Mouse (Mus musculus) stomach, embryonic 16.5 days (tissue): ENCODE data around the gene Tmem37. TPM values are rescaled to one million over a fixed set of nuclear protein-coding genes. Genes with fewer than 3 reads are reported as not detected.
A peak's percentile ranks its signal among the peaks of the same experiment; 100 is the strongest.

Experiments
- ATAC-seq: fragments of 200-750 bp; cut with Nextera tagmentation; 2 replicates; pipeline ENCODE4 v1.8.0; 2017; ENCODE audit warnings: moderate number of reproducible peaks, moderate TSS enrichment; ENCODE audit not compliant: insufficient read depth, low FRiP score
- H3K27ac ChIP-seq: fragments of 300-500 bp; sonication (generic); 2 replicates; pipeline ENCODE4 v1.5.1; 2014; ENCODE audit warnings: low read length
- H3K27me3 ChIP-seq: fragments of 300-500 bp; sonication (generic); 2 replicates; pipeline ENCODE4 v1.6.1; 2014; ENCODE audit warnings: low read length, control low read depth, mixed read lengths; ENCODE audit not compliant: control insufficient read depth, insufficient read depth
- H3K36me3 ChIP-seq: fragments of 300-500 bp; sonication (generic); 2 replicates; pipeline ENCODE4 v1.6.1; 2014; ENCODE audit warnings: low read length; ENCODE audit not compliant: control insufficient read depth, insufficient read depth
- H3K4me1 ChIP-seq: fragments of 300-500 bp; sonication (generic); 2 replicates; pipeline ENCODE4 v1.6.1; 2014; ENCODE audit warnings: low read length, control low read depth, mixed read lengths; ENCODE audit not compliant: control insufficient read depth, insufficient read depth
- H3K4me2 ChIP-seq: fragments of 300-500 bp; sonication (generic); 2 replicates; pipeline ENCODE4 v1.6.1; 2014; ENCODE audit warnings: low read depth, low read length, mixed read lengths
- H3K4me3 ChIP-seq: fragments of 300-500 bp; sonication (generic); replicated peaks from 2 replicates; pipeline ENCODE4 v1.5.1; 2014; ENCODE audit warnings: mild to moderate bottlenecking, low read length
- H3K9ac ChIP-seq: fragments of 300-500 bp; sonication (generic); 2 replicates; pipeline ENCODE4 v1.6.1; 2014; ENCODE audit warnings: low read length
- H3K9me3 ChIP-seq: fragments of 300-500 bp; sonication (generic); replicated peaks from 2 replicates; pipeline ENCODE4 v1.6.1; 2016; ENCODE audit warnings: low read length, control low read depth; ENCODE audit not compliant: control insufficient read depth
- WGBS: fragments of 180-500 bp; shearing (Covaris S2); extraction: QIAGEN DNeasy Blood & Tissue Kit; methylation state at CpG from one replicate; pipeline ENCODE4 v1.1.7; 2014; 5-methylcytosine and 5-hydroxymethylcytosine counted together
- polyA plus RNA-seq: library from polyadenylated mRNA; unstranded; fragments of >200 nt; fragmentation: Nextera tagmentation; extraction: Ambion mirVana; gene quantifications from 2 replicates; pipeline ENCODE4 v1.2.1, GENCODE M21; 2015

Tmem37 gene
- polyA plus RNA-seq, 1 experiment from 2014 or later: 24.8 TPM

- WGBS: 69% methylated on average over 6 of the region's 6 CpGs
- Histone ChIP-seq H3K9ac (no peak overlapping the region), H3K27me3 (no peaks in the 10 kb centered on the region), H3K36me3 (no peaks in the 10 kb centered on the region), H3K4me2 (no peak overlapping the region), H3K27ac (no peak overlapping the region), H3K4me3 (no peak overlapping the region), H3K9me3 (no peaks in the 10 kb centered on the region), H3K4me1 (peaks cover 2% of the 10 kb centered on the region; the same call in 1 of the 2 replicates)
- ATAC-seq: no peak; the same call in 1 of the 2 replicates
These were observed 18.4 kb downstream of the Tmem37 start for GRCm38 (mm10) chr1:120055475-120055874.

- H3K27ac ChIP-seq: no peak overlapping the region
- peaks cover 2% of the 10 kb centered on the region; the same call in 1 of the 2 replicates for H3K4me1 ChIP-seq
- H3K36me3 ChIP-seq: no peaks in the 10 kb centered on the region
- no peaks in the 10 kb centered on the region for H3K27me3 ChIP-seq
- H3K4me3 ChIP-seq: no peak overlapping the region
- no peak overlapping the region for H3K9ac ChIP-seq
- WGBS: 66% methylated on average over 6 of the region's 6 CpGs
- no peaks in the 10 kb centered on the region for H3K9me3 ChIP-seq
- ATAC-seq: no peak
- no peak overlapping the region for H3K4me2 ChIP-seq
These were observed 18.9 kb downstream of the Tmem37 start for GRCm38 (mm10) chr1:120054997-120055396.

GRCm38 (mm10) chr1:120051070-120051469 lies 22.8 kb downstream of the Tmem37 start:
- WGBS: 59% methylated on average over 1 of the region's 1 CpGs
- Histone ChIP-seq H3K36me3 (no peaks in the 10 kb centered on the region), H3K4me1 (no peaks in the 10 kb centered on the region), H3K27ac (no peak overlapping the region), H3K4me2 (no peak overlapping the region), H3K4me3 (no peak overlapping the region), H3K9me3 (no peaks in the 10 kb centered on the region), H3K9ac (no peak overlapping the region), H3K27me3 (no peaks in the 10 kb centered on the region)
- ATAC-seq: no peak

GRCm38 (mm10) chr1:120047325-120047724 lies 26.5 kb downstream of the Tmem37 start:
- Histone ChIP-seq H3K9ac (no peak overlapping the region), H3K27ac (no peak overlapping the region), H3K9me3 (no peaks in the 10 kb centered on the region), H3K4me3 (no peak overlapping the region), H3K4me2 (no peak overlapping the region), H3K27me3 (no peaks in the 10 kb centered on the region), H3K36me3 (no peaks in the 10 kb centered on the region), H3K4me1 (no peaks in the 10 kb centered on the region)
- ATAC-seq: no peak

DNA sequence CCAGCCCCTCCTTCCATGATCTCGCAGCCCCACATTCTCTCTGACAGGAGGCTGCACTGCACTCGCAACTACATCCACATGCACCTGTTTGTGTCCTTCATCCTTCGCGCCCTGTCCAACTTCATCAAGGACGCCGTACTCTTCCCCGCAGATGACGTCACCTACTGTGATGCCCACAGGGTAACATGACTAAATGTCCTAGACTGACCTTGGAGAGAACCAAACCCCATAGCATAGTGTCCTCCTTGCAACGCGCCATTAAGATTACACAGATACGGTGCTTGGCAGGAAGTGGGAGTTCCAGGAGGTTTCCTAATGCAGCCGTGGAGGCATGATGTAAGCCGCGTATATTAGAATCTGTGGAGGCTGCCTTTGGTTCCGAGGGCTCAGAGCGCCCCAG lies 29.3 kb downstream of the Tmem37 start:
- Histone ChIP-seq H3K9ac (no peak overlapping the region), H3K27ac (no peak overlapping the region), H3K9me3 (no peaks in the 10 kb centered on the region), H3K4me2 (no peak overlapping the region), H3K4me1 (no peaks in the 10 kb centered on the region), H3K36me3 (no peaks in the 10 kb centered on the region), H3K27me3 (no peaks in the 10 kb centered on the region), H3K4me3 (no peak overlapping the region)
- 83% methylated on average over 16 of the region's 16 CpGs for WGBS
- peak; percentile 42; the same call in 1 of the 2 replicates for ATAC-seq

DNA sequence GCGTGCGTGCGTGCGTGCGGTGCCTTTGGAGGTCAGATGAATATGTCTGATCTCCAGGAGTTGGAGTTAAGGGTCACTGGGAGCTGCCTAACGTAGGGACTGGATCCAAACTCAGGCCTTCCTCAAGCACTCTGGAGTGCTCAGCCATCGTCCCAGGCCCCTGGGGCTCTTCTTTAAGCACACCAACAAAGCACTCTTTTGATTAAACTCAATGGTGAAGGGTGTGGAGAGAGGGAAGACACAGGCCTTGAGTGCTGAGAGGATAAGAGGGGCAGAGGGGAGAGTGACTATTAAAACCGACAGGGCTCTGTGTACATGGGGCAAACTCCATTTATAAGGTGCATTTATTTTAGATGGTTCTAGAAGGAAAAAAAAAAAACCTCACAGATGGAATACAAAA lies 31.5 kb downstream of the Tmem37 start:
- WGBS: 76% methylated on average over 8 of the region's 8 CpGs
- no peak overlapping the region for H3K9ac ChIP-seq
- no peak for ATAC-seq
- no peaks in the 10 kb centered on the region for H3K4me1 ChIP-seq
- H3K4me3 ChIP-seq: no peak overlapping the region
- no peaks in the 10 kb centered on the region for H3K36me3 ChIP-seq
- no peak overlapping the region for H3K27ac ChIP-seq
- H3K9me3 ChIP-seq: no peaks in the 10 kb centered on the region
- H3K27me3 ChIP-seq: no peaks in the 10 kb centered on the region
- H3K4me2 ChIP-seq: no peak overlapping the region

GRCm38 (mm10) chr1:120038594-120038993 lies 35.3 kb downstream of the Tmem37 start:
- no peak for ATAC-seq
- no peak overlapping the region for H3K9ac ChIP-seq
- H3K9me3 ChIP-seq: no peaks in the 10 kb centered on the region
- no peaks in the 10 kb centered on the region for H3K4me1 ChIP-seq
- WGBS: 75% methylated on average over 9 of the region's 9 CpGs
- no peak overlapping the region for H3K4me3 ChIP-seq
- H3K27ac ChIP-seq: no peak overlapping the region
- H3K4me2 ChIP-seq: no peak overlapping the region
- H3K36me3 ChIP-seq: no peaks in the 10 kb centered on the region
- H3K27me3 ChIP-seq: no peaks in the 10 kb centered on the region

DNA sequence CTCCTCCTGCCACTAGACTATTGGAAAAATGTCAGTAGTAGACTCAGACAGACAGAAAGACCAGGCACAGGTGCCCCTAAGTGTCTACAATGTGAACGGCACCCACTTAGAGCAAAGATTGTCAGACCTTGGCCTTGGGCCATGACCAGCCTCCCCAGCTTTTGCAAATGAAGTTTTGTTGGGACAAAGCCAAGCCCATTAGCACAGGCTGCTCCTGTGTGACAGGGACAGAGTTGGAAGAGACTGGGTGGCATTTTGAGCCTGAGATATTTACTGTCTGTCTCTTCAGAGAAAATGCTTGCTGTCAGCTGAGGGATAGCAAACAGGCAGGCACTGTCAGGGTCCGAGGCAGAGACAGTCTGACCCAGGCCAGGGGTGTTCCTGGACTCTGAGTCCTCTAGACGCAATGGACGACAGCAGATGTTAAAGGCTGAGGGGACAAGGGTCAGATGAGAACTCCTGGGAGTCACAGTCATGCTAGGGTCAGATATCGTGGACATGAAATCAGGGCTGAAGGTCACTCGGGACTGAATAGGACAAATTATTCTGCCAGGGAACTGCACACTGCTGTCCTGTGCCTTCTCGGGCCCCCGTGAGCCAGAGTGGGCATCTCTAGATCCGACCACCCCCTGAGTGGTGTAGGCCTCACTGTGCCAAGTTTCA lies 36.7 kb downstream of the Tmem37 start:
- no peak for ATAC-seq
- H3K4me1 ChIP-seq: no peaks in the 10 kb centered on the region
- no peak overlapping the region for H3K27ac ChIP-seq
- no peaks in the 10 kb centered on the region for H3K9me3 ChIP-seq
- H3K36me3 ChIP-seq: no peaks in the 10 kb centered on the region
- H3K27me3 ChIP-seq: no peaks in the 10 kb centered on the region
- H3K4me3 ChIP-seq: no peak overlapping the region
- H3K4me2 ChIP-seq: no peak overlapping the region
- no peak overlapping the region for H3K9ac ChIP-seq
- 64% methylated on average over 9 of the region's 9 CpGs for WGBS

GRCm38 (mm10) chr1:120035456-120036034 lies 38.3 kb downstream of the Tmem37 start:
- no peak overlapping the region for H3K4me3 ChIP-seq
- 71% methylated on average over 7 of the region's 7 CpGs for WGBS
- H3K27ac ChIP-seq: no peak overlapping the region
- H3K36me3 ChIP-seq: no peaks in the 10 kb centered on the region
- H3K9ac ChIP-seq: no peak overlapping the region
- no peak overlapping the region for H3K4me2 ChIP-seq
- no peak for ATAC-seq
- H3K9me3 ChIP-seq: no peaks in the 10 kb centered on the region
- H3K27me3 ChIP-seq: no peaks in the 10 kb centered on the region
- no peaks in the 10 kb centered on the region for H3K4me1 ChIP-seq
